Mouse (Mus musculus) stomach, postnatal 0 days (tissue): ENCODE data around the gene Mymx. TPM values are rescaled to one million over a fixed set of nuclear protein-coding genes. Genes with fewer than 3 reads are reported as not detected.
A peak's percentile ranks its signal among the peaks of the same experiment; 100 is the strongest.

Experiments used
- ATAC-seq: fragments of 200-750 bp; cut with Nextera tagmentation; 2 replicates; pipeline ENCODE4 v1.8.0; 2017; ENCODE audit not compliant: low FRiP score, low TSS enrichment
- DNase-seq: peaks from one replicate; pipeline ENCODE4 v3.0.0-alpha.2; 2016; ENCODE audit warnings: low spot score
- H3K27ac ChIP-seq: fragments of 300-500 bp; sonication (generic); replicated peaks from 2 replicates; pipeline ENCODE4 v1.5.1; 2014; ENCODE audit warnings: mild to moderate bottlenecking, control low read depth
- H3K27me3 ChIP-seq: fragments of 300-500 bp; sonication (generic); 2 replicates; pipeline ENCODE4 v1.6.1; 2014; ENCODE audit warnings: low read length; ENCODE audit not compliant: control insufficient read depth, insufficient read depth
- H3K36me3 ChIP-seq: fragments of 300-500 bp; sonication (generic); 2 replicates; pipeline ENCODE4 v1.6.1; 2014; ENCODE audit warnings: low read length, mixed read lengths; ENCODE audit not compliant: control insufficient read depth, insufficient read depth
- H3K4me1 ChIP-seq: fragments of 300-500 bp; sonication (generic); replicated peaks from 2 replicates; pipeline ENCODE4 v1.6.1; 2014; ENCODE audit warnings: antibody characterized with exemption; ENCODE audit not compliant: control insufficient read depth, insufficient read depth
- H3K4me2 ChIP-seq: fragments of 300-500 bp; sonication (generic); replicated peaks from 2 replicates; pipeline ENCODE4 v1.6.1; 2014; ENCODE audit warnings: low read depth, mild to moderate bottlenecking, control low read depth, moderate library complexity
- H3K4me3 ChIP-seq: fragments of 300-500 bp; sonication (generic); 2 replicates; pipeline ENCODE4 v1.5.1; 2014; ENCODE audit warnings: low read depth, low read length, control low read depth
- H3K9ac ChIP-seq: fragments of 300-500 bp; sonication (generic); 2 replicates; pipeline ENCODE4 v1.6.1; 2014; ENCODE audit warnings: mild to moderate bottlenecking, low read length, control low read depth, mixed read lengths
- H3K9me3 ChIP-seq: fragments of 300-500 bp; sonication (generic); 2 replicates; pipeline ENCODE4 v1.6.1; 2016; ENCODE audit warnings: low read length; ENCODE audit not compliant: control insufficient read depth
- CTCF ChIP-seq: IDR thresholded peaks from 2 replicates; pipeline ENCODE4 v1.5.1; 2016; ENCODE audit warnings: antibody characterized with exemption, low read depth, mild to moderate bottlenecking, moderate library complexity
- EP300 ChIP-seq: optimal IDR thresholded peaks from 2 replicates; pipeline ENCODE3; 2016; ENCODE audit warnings: antibody characterized with exemption
- WGBS: fragments of 180-500 bp; shearing (Covaris S2); extraction: QIAGEN DNeasy Blood & Tissue Kit; methylation state at CpG from one replicate; pipeline ENCODE4 v1.1.7; 2014; 5-methylcytosine and 5-hydroxymethylcytosine counted together
- polyA plus RNA-seq: library from polyadenylated mRNA; unstranded; fragments of >200 nt; fragmentation: Nextera tagmentation; extraction: Ambion mirVana; gene quantifications from 2 replicates; pipeline ENCODE4 v1.2.1, GENCODE M21; 2015

The Mymx gene
- polyA plus RNA-seq, 1 experiment from 2014 or later = 1.2 TPM

DNA sequence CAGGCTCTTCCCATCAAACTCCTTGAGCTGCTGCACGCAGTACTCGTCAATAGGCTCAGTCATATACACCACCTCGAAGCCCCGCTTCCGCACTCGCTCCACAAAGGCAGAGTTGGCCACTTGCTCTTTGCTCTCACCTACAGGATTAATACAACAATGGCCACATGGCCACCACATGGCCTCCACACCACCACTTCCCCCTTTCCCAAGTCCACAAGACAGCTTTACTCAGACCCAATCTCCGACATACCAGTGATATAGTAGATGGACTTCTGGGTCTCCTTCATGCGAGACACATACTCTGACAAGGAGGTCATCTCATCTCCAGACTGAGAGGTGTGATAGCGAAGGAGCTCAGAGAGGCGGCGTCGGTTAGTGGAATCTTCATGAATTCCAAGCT is 32.9 kb downstream of the Mymx start:
- WGBS = 85% methylated on average over 12 of the region's 12 CpGs
- ATAC-seq = no peak
- no peaks in the 10 kb centered on the region for H3K9me3 ChIP-seq

GRCm38 (mm10) chr17:45567162-45567601 is 34.7 kb downstream of the Mymx start:
- WGBS = 35% methylated on average over 4 of the region's 4 CpGs

More for the DNA sequence above, 32.9 kb downstream of the Mymx start:
- TF ChIP-seq CTCF (no peak), EP300 (no peak)
- DNase-seq = no peak
- H3K4me1 ChIP-seq = no peaks in the 10 kb centered on the region; the same call in 1 of the 2 replicates
- H3K9ac ChIP-seq = no peak overlapping the region
- peaks cover 40% of the 10 kb centered on the region for H3K36me3 ChIP-seq
- no peaks in the 10 kb centered on the region for H3K27me3 ChIP-seq
- H3K4me2 ChIP-seq = no peak overlapping the region
- no peak overlapping the region for H3K27ac ChIP-seq
- no peak overlapping the region for H3K4me3 ChIP-seq

GRCm38 (mm10) chr17:45566360-45567161 is 35.3 kb downstream of the Mymx start:
- DNase-seq (no peak), ATAC-seq (no peak)
- Histone ChIP-seq H3K4me2 (no peak overlapping the region), H3K4me1 (no peaks in the 10 kb centered on the region; the same call in 1 of the 2 replicates), H3K9me3 (no peaks in the 10 kb centered on the region), H3K36me3 (peaks cover 40% of the 10 kb centered on the region), H3K4me3 (no peak overlapping the region), H3K27me3 (no peaks in the 10 kb centered on the region), H3K27ac (no peak overlapping the region), H3K9ac (no peak overlapping the region)
- 58% methylated on average over 18 of the region's 18 CpGs for WGBS
- no peak for TF ChIP-seq CTCF
- no peak for TF ChIP-seq EP300

More at GRCm38 (mm10) chr17:45567162-45567601, 34.7 kb downstream of the Mymx start:
- Histone ChIP-seq H3K4me2 (no peak overlapping the region), H3K4me1 (no peaks in the 10 kb centered on the region; the same call in 1 of the 2 replicates), H3K9me3 (no peaks in the 10 kb centered on the region), H3K4me3 (no peak overlapping the region), H3K27ac (no peak overlapping the region), H3K27me3 (no peaks in the 10 kb centered on the region), H3K9ac (no peak overlapping the region), H3K36me3 (peaks cover 40% of the 10 kb centered on the region)
- DNase-seq = no peak
- ATAC-seq = no peak
- TF ChIP-seq EP300 (no peak), CTCF (no peak)

DNA sequence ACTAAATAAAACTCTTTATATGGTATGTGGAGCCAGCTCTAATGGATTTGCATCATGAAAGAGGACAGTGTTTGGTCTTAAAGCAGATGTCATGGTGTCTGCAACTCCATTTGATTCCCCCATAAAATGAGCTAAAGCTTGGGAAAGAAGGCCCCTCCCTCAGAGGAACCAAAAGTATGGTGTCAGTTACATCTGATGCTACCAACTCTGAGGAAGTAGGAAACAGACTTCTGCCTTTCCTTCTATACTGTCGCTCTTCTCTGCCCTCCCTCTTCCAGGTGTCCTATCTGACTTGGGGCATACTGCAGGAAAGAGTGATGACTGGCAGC is 35.9 kb downstream of the Mymx start:
- 50% methylated on average over 1 of the region's 1 CpGs for WGBS
- H3K9me3 ChIP-seq = no peaks in the 10 kb centered on the region
- ATAC-seq = no peak
- DNase-seq = no peak
- H3K4me3 ChIP-seq = no peak overlapping the region
- no peak overlapping the region for H3K4me2 ChIP-seq
- no peak overlapping the region for H3K27ac ChIP-seq
- no peak for TF ChIP-seq EP300
- no peak for TF ChIP-seq CTCF
- no peaks in the 10 kb centered on the region for H3K27me3 ChIP-seq
- peaks cover 36% of the 10 kb centered on the region for H3K36me3 ChIP-seq
- H3K9ac ChIP-seq = no peak overlapping the region
- no peaks in the 10 kb centered on the region; the same call in 1 of the 2 replicates for H3K4me1 ChIP-seq

DNA sequence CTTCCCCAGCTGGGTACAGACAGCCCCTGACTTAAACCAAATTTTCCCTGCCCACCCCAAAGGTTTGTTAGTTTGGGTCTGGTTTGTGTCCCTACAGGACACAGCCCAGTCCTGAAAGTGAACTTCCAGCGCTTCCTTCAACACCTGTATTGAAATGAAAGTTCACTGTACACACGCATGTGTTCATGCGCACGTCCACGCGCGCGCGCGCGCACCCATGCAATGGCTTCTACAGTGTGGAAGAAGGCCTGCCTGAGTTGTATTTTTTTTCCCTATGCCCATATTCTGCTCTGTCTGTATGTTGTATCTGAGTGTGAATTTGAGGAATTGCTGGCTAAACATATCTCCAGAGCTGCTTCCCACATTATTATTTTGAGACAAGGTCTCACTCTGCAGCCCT is 36.8 kb downstream of the Mymx start:
- ATAC-seq (no peak), DNase-seq (no peak)
- Histone ChIP-seq H3K27me3 (no peaks in the 10 kb centered on the region), H3K27ac (peak overlapping the region; percentile 85; the same call in 1 of the 2 replicates), H3K4me3 (peak overlapping the region; percentile 82; the same call in 1 of the 2 replicates), H3K9me3 (no peaks in the 10 kb centered on the region), H3K36me3 (peaks cover 27% of the 10 kb centered on the region), H3K4me1 (no peaks in the 10 kb centered on the region; the same call in 1 of the 2 replicates), H3K9ac (peak overlapping the region; percentile 90; the same call in 1 of the 2 replicates), H3K4me2 (peak overlapping the region; percentile 97)
- TF ChIP-seq EP300 = no peak
- 85% methylated on average over 11 of the region's 11 CpGs for WGBS

- no peak for DNase-seq
- WGBS = 7% methylated on average over 18 of the region's 18 CpGs
- no peak; the same call in none of the 2 replicates for ATAC-seq
These were observed 37.3 kb downstream of the Mymx start for GRCm38 (mm10) chr17:45564531-45565084.

More at GRCm38 (mm10) chr17:45564531-45565084, 37.3 kb downstream of the Mymx start:
- peaks cover 24% of the 10 kb centered on the region for H3K36me3 ChIP-seq
- peak overlapping the region; percentile 97 for H3K4me2 ChIP-seq
- H3K9ac ChIP-seq = peak overlapping the region; percentile 90
- peak overlapping the region; percentile 85 for H3K27ac ChIP-seq
- H3K9me3 ChIP-seq = no peaks in the 10 kb centered on the region
- no peak for TF ChIP-seq CTCF
- no peak for TF ChIP-seq EP300
- H3K4me1 ChIP-seq = no peaks in the 10 kb centered on the region; the same call in 1 of the 2 replicates
- peak overlapping the region; percentile 82 for H3K4me3 ChIP-seq
- no peaks in the 10 kb centered on the region for H3K27me3 ChIP-seq
